Mouse (Mus musculus) small intestine, adult 2 months (tissue): Measurements from ENCODE around the gene Zfp385b.

Source experiments
- CTCF ChIP-seq: fragments of 200-500 bp; IDR thresholded peaks from 2 replicates; pipeline ENCODE4 v1.5.1; 2012; ENCODE audit warnings: low read depth, mild to moderate bottlenecking, control low read depth, inconsistent platforms, low read length, moderate library complexity, mixed read lengths; ENCODE audit not compliant: insufficient replicate concordance, insufficient read length; ENCODE audit errors: extremely low read depth
- POLR2A ChIP-seq: fragments of 200-500 bp; IDR thresholded peaks from 2 replicates; pipeline ENCODE4 v1.6.1; 2012; ENCODE audit warnings: low read depth, mild to moderate bottlenecking, control low read depth, inconsistent platforms, low read length, moderate library complexity

DNA sequence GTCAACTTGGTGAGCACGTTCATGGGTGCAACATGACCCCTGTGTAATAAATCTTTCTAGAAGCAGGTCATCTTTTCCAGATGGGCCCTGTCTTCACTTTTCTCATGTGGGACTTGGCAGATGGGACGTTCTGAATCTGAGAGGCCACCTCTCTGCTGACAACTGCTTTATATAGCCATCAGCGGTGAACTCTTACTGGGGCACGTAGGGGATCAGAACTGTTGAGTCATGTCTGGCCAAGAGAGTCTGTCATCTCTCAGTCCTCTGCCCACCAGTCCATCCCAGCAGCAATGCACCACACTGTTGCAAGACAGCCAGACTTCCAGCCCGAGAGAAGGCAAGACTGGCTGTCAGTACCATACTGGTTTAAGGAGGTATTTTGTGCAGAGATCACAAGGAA is 293.1 kb downstream of the Zfp385b start:
- TF ChIP-seq POLR2A (no peak), CTCF (no peak)
